Mouse (Mus musculus) spleen, adult 2 months (tissue): ENCODE measurements around the gene Rtl8a.
"Not testable (repeated sequence)": the region's sequence is repeated elsewhere in the genome, so short reads cannot be mapped to it uniquely, and the experiment has no call there.

ENCODE experiments used
- CTCF ChIP-seq: fragments of 200-500 bp; IDR thresholded peaks from 2 replicates; pipeline ENCODE4 v1.5.1; 2011; ENCODE audit warnings: mild to moderate bottlenecking, inconsistent platforms; ENCODE audit not compliant: insufficient read depth, insufficient read length, insufficient replicate concordance; ENCODE audit errors: extremely low read depth
- POLR2A ChIP-seq: fragments of 200-500 bp; IDR thresholded peaks from 2 replicates; pipeline ENCODE4 v1.6.1; 2011; ENCODE audit warnings: low read depth, low read length, inconsistent platforms

DNA sequence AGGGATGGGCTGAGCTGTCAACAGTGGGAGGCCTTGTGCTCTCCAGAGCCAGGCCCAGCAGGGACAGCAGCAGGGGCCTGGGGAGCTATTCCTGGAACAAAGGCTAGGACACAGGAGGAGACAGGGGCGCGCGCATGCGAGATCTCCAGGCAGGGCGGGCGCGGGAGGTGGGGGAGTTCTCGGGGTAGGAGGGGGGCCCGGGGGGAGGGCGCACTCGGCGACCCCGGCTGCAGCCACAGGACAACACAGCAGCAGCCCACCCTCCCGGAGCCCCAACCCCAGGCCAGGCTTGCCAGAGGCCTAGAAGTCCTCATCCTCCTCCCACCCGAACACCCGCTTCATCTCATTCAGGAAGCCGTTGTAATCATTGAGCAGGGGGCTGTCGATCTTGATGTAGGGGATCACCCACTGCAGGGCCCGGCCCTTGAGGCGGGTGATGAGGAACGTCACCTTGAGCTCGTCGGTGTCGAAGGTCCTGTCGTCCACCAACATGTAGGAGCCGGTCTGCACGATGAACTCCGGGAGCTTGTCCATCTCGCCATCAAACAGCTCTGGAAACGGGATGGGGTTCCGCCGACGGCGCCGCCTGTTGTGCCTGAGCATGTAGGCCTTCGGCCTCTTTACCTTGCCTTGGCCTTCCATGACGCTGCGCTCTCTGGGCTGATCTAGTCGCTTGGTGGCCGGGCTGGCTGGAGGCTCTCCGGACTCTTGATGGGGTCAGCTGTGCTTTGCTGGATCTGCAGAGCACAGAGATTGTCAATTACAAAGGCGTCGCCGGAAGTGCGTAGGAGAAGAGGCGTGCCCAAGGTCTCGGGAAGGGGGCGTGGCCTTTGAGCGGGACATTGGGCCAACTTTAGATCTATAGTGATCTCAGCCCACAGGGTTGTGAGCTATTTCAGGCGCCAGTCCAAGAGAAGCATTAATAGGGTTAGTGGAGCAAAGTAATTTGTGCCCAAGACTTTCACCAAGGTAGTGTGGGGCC is at the start of gene Rtl8a:
- not testable (repeated sequence) for TF ChIP-seq CTCF, POLR2A
